ENCODE assay signal across 18 mouse cellular contexts in genomic region chr6:108350801-108351200, GRCm38 (mm10).
"Had no signal": no experiment of that assay in that cellular context is flagged by ENCODE, and none has a peak within 500 bp of the region (broad histone marks: within the 10 kb centered on the region; RNA-seq: fewer than 3 reads in every experiment).

No protein-coding gene starts in this region.

- H3K4me3 ChIP-seq: midbrain, embryonic 10.5 days; midbrain, embryonic 12.5 days; myocyte; neural tube, embryonic 13.5 days; neural tube, embryonic 15.5 days; stomach, embryonic 15.5 days had no signal

- H3K4me1 ChIP-seq: midbrain, embryonic 10.5 days; neural tube, embryonic 13.5 days; neural tube, embryonic 15.5 days; stomach, embryonic 15.5 days had no signal

- H3K27me3 ChIP-seq: midbrain, embryonic 12.5 days; neural tube, embryonic 13.5 days; neural tube, embryonic 15.5 days; stomach, embryonic 15.5 days had no signal

- H3K27ac ChIP-seq: midbrain, embryonic 10.5 days; midbrain, embryonic 12.5 days; neural tube, embryonic 13.5 days; neural tube, embryonic 15.5 days; stomach, embryonic 15.5 days; stomach, postnatal 0 days had no signal

- H3K36me3 ChIP-seq: midbrain, embryonic 10.5 days; midbrain, embryonic 12.5 days; neural tube, embryonic 13.5 days; neural tube, embryonic 15.5 days; stomach, embryonic 15.5 days had no signal

- DNase-seq: lung, adult 18-20 months; lung, embryonic 14.5 days; lung, postnatal 10 days; lung, postnatal 4 days; midbrain, embryonic 14.5 days; right cerebral cortex, adult 18-20 months; right cerebral cortex, postnatal 25 days; right cerebral cortex, postnatal 4 days; thymus, adult 2 months; thymus, postnatal 25 days; thymus, postnatal 4 days had no signal

- H3K9ac ChIP-seq: lung, embryonic 14.5 days; midbrain, embryonic 12.5 days; neural tube, embryonic 13.5 days; neural tube, embryonic 15.5 days; stomach, embryonic 15.5 days had no signal
